Mouse (Mus musculus): ENCODE data around the gene Cyp4x1. TPM values are rescaled to one million over a fixed set of nuclear protein-coding genes. Genes with fewer than 3 reads are reported as not detected.

Gene Cyp4x1
- polyA plus RNA-seq, 1 experiment from 2014 or later, result not detected

DNA sequence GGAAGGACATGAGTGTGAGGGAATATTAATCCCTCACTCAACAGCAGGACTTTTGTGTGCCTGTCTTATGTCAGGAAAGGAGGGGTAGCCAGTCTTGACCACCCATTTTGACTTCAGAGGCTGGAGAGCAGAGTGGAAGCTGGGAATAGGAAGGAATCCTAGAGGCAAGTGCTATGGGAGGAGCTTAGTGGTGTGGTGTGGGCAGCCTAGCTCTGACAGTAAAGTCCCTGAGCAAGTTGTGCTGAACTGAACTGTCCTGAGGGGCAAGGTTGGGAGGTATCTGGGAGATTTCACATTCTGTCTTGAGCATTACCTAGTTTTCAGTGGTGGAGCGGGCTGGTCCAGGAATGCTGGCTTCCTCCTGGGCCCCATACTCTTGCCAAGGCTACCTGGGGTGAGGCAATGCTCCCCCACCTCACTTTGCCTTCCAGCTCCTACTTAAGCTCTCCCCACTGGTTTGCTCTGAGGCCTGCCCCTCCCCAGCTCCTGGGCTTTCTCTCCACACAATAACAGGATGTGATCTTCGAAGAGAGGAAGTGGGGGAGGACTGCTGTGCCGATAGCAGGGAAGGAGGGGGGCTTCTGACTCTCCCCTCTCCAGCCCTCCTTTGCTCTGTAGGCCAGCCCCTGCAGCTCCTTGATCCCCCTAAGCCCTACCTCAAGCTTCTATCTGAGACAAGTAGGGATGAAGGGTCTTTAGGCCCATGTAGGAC, 58.7 kb downstream of the Cyp4x1 start:
- CTCF ChIA-PET, result interaction anchor here (1.7 kb wide), 1 partner anchor 10 kb away, joined by 8 read pairs; no protein-coding TSS in a partner anchor
- no peak for TF ChIP-seq CTCF (IDR thresholded peaks at IDR 0.05)
- in situ Hi-C loops (cut with MboI; ENCODE audit: low pct_unique_long_range_greater_than_20kb), result no loop called here
- no peak for DNase-seq (ENCODE audit: low read depth, low spot score)
- no peaks in the 10 kb centered on the region for H3K27me3 ChIP-seq
- peak; percentile 28 for ATAC-seq
- POLR2A ChIA-PET, result interaction anchor here (0.6 kb wide), 1 partner anchor 971 kb away, joined by 4 read pairs; no protein-coding TSS in a partner anchor

GRCm38 (mm10) chr4:115074789-115075188, 59.3 kb downstream of the Cyp4x1 start:
- no peak for TF ChIP-seq CTCF (IDR thresholded peaks at IDR 0.05)
- in situ Hi-C loops (cut with MboI; ENCODE audit: low pct_unique_long_range_greater_than_20kb), result no loop called here
- ChIA-PET POLR2A (interaction anchor here (0.6 kb wide), 1 partner anchor 972 kb away, joined by 4 read pairs; no protein-coding TSS in a partner anchor), CTCF (interaction anchor here (1.7 kb wide), 1 partner anchor 11 kb away, joined by 8 read pairs; no protein-coding TSS in a partner anchor)
- ATAC-seq (peak; percentile 93), DNase-seq (ENCODE audit: low read depth, low spot score) (no peak)
- H3K27me3 ChIP-seq, result no peaks in the 10 kb centered on the region

- DNase-seq (ENCODE audit: low read depth, low spot score) (no peak), ATAC-seq (no peak)
- ChIA-PET POLR2A (no interaction called here), CTCF (interaction anchor here (2.4 kb wide), 1 partner anchor 14 kb away, joined by 10 read pairs; no protein-coding TSS in a partner anchor)
- in situ Hi-C loops (cut with MboI; ENCODE audit: low pct_unique_long_range_greater_than_20kb), result no loop called here
- no peaks in the 10 kb centered on the region for H3K27me3 ChIP-seq
- TF ChIP-seq CTCF (IDR thresholded peaks at IDR 0.05), result no peak
Measured at GRCm38 (mm10) chr4:115071668-115072067, 62.4 kb downstream of the Cyp4x1 start.

DNA sequence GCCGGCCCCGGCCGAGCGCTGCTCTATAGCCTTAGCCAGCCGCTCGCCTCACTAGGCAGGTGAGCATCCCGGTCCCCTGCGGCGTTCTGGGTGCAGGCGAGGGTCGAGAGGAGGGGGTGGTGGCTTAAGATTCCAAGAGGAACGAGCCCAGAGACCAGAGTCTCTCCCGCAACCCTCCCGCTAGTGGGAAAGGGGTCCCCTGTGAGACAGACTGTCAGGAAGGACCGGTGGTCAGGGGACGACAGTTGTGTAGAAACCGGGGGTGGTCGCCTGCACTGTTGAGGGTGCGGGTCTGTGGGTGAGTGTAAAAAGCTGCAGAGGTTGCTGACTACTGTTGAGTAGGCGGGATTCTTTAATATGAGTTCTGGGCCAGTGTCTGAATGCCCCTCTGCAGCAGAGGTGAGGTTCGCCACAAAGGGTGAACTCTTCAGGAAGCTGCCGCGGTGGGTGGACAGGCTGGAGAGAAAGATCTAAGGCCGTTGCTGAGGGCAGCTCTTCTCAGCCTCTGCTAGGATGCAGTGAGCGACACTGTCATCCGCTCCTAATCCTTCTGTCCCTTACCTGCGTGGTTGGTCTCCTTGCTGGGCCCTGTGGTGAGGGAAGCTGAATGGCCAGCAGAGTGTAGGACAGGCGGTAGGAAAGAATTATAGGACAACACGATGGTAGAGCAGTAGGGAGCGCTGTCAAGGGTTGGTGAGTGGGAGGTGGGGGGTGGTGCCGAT, 70.4 kb downstream of the Cyp4x1 start:
- no peak for DNase-seq (ENCODE audit: low read depth, low spot score)
- no peak for ATAC-seq
- no peaks in the 10 kb centered on the region for H3K27me3 ChIP-seq
- ChIA-PET POLR2A (no interaction called here), CTCF (interaction anchor here (1.8 kb wide), 1 partner anchor 23 kb away, joined by 6 read pairs; no protein-coding TSS in a partner anchor)
- in situ Hi-C loops (cut with MboI; ENCODE audit: low pct_unique_long_range_greater_than_20kb), result no loop called here
- no peak for TF ChIP-seq CTCF (IDR thresholded peaks at IDR 0.05)

DNA sequence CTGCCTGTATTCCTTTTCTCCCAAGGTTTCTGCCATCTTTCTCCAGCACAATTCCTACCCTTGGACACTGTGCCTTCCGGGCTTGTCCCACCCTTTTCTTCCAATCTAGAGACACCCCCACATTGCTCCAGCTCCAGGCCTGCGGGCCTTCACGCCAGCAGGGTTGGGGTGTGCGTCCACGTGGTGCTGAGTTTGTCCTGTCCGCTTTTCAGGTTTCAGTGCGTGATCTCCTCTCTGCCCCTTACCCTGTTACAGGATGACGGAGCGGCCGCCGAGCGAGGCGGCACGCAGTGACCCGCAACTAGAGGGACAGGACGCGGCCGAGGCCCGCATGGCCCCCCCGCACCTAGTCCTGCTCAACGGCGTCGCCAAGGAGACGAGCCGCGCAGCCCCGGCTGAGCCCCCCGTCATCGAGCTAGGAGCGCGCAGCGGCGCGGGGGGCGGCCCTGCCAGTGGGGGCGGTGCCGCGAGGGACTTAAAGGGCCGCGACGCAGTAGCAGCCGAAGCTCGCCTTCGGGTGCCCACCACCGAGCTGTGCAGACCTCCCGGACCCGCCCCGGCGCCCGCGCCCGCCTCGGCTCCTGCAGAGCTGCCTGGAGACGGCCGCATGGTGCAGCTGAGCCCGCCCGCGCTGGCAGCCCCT, 71.1 kb downstream of the Cyp4x1 start:
- TF ChIP-seq CTCF (IDR thresholded peaks at IDR 0.05), result no peak
- ChIA-PET CTCF (interaction anchor here (1.1 to 1.8 kb wide), 4 partner anchors 16 to 25 kb away, joined by 3 to 6 read pairs (median 4); no protein-coding TSS in a partner anchor), POLR2A (interaction anchor here (0.5 kb wide), 1 partner anchor 676 kb away, joined by 3 read pairs; no protein-coding TSS in a partner anchor)
- DNase-seq (ENCODE audit: low read depth, low spot score) (no peak), ATAC-seq (peak; percentile 68)
- in situ Hi-C loops (cut with MboI; ENCODE audit: low pct_unique_long_range_greater_than_20kb), result no loop called here
- H3K27me3 ChIP-seq, result no peaks in the 10 kb centered on the region

DNA sequence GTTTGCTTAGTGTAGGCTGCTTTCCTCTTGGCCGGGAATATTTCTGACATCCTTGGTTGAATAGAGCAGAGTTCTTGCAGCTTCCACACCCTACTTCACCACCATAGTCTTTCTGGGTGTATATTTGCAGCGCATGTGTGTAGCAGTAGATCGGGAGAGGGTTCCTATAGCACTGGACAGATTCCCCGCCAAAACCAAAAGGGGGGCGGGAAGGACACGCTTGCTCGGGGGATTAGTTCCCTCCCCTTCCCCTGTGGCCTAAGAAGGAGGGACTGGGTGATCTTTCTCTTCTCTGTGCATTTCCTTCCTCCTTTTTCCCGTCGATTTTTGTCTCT, 71.6 kb downstream of the Cyp4x1 start:
- CTCF ChIA-PET, result interaction anchor here (1.1 to 1.8 kb wide), 4 partner anchors 16 to 24 kb away, joined by 3 to 6 read pairs (median 4); no protein-coding TSS in a partner anchor
- no peak for ATAC-seq
- POLR2A ChIA-PET, result interaction anchor here (0.5 kb wide), 1 partner anchor 677 kb away, joined by 3 read pairs; no protein-coding TSS in a partner anchor
- in situ Hi-C loops (cut with MboI; ENCODE audit: low pct_unique_long_range_greater_than_20kb), result no loop called here
- no peak for DNase-seq (ENCODE audit: low read depth, low spot score)
- no peak for TF ChIP-seq CTCF (IDR thresholded peaks at IDR 0.05)
- H3K27me3 ChIP-seq, result no peaks in the 10 kb centered on the region

DNA sequence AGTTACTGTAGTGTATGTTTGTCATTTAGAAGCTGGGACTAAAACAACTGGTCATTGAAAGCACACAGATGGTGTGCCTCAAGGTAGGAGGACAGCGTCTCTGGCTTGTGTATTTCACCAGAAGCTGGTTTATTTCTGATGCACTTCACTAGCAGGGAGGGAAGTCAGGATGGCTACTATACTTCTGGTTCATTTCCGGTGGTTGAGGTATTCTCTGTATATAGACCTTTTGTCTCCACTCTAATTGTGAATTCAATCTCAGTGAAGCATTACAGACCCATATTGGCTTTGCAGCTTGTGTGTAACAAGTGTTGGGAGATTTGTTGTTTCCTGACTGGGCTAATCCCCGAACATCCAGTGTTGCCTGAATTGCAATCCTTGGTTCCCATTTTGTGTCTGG, 73.3 kb downstream of the Cyp4x1 start:
- DNase-seq (ENCODE audit: low read depth, low spot score) (no peak), ATAC-seq (no peak)
- TF ChIP-seq CTCF (IDR thresholded peaks at IDR 0.05), result no peak
- ChIA-PET POLR2A (no interaction called here), CTCF (interaction anchor here (1.5 kb wide), 1 partner anchor 25 kb away, joined by 3 read pairs; no protein-coding TSS in a partner anchor)
- in situ Hi-C loops (cut with MboI; ENCODE audit: low pct_unique_long_range_greater_than_20kb), result no loop called here
- no peaks in the 10 kb centered on the region for H3K27me3 ChIP-seq

GRCm38 (mm10) chr4:115059871-115060270, 74.2 kb downstream of the Cyp4x1 start:
- ATAC-seq (no peak), DNase-seq (ENCODE audit: low read depth, low spot score) (no peak)
- ChIA-PET POLR2A (no interaction called here), CTCF (interaction anchor here (1.5 kb wide), 1 partner anchor 26 kb away, joined by 3 read pairs; no protein-coding TSS in a partner anchor)
- in situ Hi-C loops (cut with MboI; ENCODE audit: low pct_unique_long_range_greater_than_20kb), result no loop called here
- no peaks in the 10 kb centered on the region for H3K27me3 ChIP-seq
- no peak for TF ChIP-seq CTCF (IDR thresholded peaks at IDR 0.05)

DNA sequence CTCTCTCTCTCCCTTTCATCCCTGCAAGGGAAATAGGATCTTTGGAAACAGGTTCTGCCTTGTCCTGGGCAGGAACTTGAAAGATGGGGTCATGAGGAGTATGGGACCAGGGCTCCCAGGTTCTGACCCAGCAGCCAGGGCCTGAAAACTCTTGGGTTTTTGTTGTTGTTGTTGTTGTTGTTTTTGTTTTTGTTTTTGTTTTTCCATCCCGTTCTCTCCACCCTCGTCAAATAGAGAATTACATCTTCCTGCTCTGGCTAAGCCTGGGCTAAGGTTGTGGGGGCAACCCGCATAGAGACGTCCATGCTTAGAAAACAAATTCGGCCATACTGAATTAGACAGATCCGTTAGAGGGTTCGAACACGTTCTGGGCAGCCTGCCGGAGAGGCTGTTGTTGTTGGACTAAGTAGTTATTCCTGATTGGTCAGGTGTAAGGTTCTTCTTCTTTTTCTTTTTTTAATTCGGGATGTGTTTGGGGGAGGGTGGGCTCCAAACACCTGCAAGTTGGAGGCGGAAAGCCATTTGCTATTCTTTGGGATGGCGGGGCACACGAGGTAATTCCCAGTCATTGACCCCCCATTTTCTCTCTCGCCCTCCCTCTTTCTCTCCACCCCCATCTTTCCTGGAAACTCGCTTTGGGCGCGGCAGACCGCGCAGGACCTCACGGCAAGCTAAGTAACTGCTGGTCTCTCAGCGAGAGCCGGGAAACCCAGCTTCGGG, 75.0 kb downstream of the Cyp4x1 start:
- ChIA-PET CTCF (no interaction called here), POLR2A (no interaction called here)
- ATAC-seq (no peak), DNase-seq (ENCODE audit: low read depth, low spot score) (no peak)
- in situ Hi-C loops (cut with MboI; ENCODE audit: low pct_unique_long_range_greater_than_20kb), result no loop called here
- no peaks in the 10 kb centered on the region for H3K27me3 ChIP-seq
- no peak for TF ChIP-seq CTCF (IDR thresholded peaks at IDR 0.05)

DNA sequence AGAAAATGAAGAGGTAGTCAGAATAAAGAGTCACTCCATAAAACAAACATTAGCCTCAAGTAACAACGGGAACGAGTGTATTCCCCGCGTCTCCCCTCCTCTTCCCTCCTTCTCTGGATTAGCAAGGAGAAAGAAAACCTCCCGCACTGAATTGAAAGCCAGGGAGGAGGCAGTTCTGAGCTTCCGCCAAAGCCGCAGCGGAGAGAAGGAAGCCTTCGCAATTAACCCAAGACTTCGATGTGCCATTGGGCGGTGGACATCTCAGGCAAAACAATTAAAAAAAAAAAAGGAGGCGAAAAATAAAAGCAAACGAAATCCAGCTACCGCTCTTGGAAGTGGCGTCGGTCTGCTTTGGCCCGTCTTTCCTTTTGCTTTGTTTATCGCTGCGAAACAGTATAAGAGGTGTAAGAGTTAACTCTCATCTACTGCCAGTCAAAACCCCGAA, 75.7 kb downstream of the Cyp4x1 start:
- ATAC-seq, result no peak
- POLR2A ChIA-PET, result no interaction called here
- TF ChIP-seq CTCF (IDR thresholded peaks at IDR 0.05), result no peak
- DNase-seq (ENCODE audit: low read depth, low spot score), result no peak
- H3K27me3 ChIP-seq, result no peaks in the 10 kb centered on the region
- in situ Hi-C loops (cut with MboI; ENCODE audit: low pct_unique_long_range_greater_than_20kb), result no loop called here
- CTCF ChIA-PET, result interaction anchor here (0.6 kb wide), 1 partner anchor 67 kb away, joined by 3 read pairs; no protein-coding TSS in a partner anchor

Measured in Patski (cell line).